Mouse (Mus musculus): ENCODE measurements around the gene Mrpl38. TPM values are rescaled to one million over a fixed set of nuclear protein-coding genes. Genes with fewer than 3 reads are reported as not detected.
A peak's percentile ranks its signal among the peaks of the same experiment; 100 is the strongest.
"Not testable (repeated sequence)": the region's sequence is repeated elsewhere in the genome, so short reads cannot be mapped to it uniquely, and the experiment has no call there.

Gene Mrpl38
- total RNA-seq, 2 experiments from 2014 or later: 49.4 to 49.9 TPM

- intact Hi-C loops (cut with DNase I): no loop called here
- DNase-seq: peak in 1 of 2 experiments; percentile 41
Measured at GRCm38 (mm10) chr11:116098711-116099460, 39.8 kb downstream of the Mrpl38 start.

GRCm38 (mm10) chr11:116096213-116097108, 42.2 kb downstream of the Mrpl38 start:
- intact Hi-C loops (cut with DNase I): no loop called here
- DNase-seq: no peak

- peak in 1 of 2 experiments; percentile 39 for DNase-seq
- intact Hi-C loops (cut with DNase I): no loop called here
Measured at GRCm38 (mm10) chr11:116095573-116095972, 43.1 kb downstream of the Mrpl38 start.

GRCm38 (mm10) chr11:116093771-116094565, 44.7 kb downstream of the Mrpl38 start:
- DNase-seq: no peak
- intact Hi-C loops (cut with DNase I): no loop called here

- DNase-seq; intact Hi-C loops (cut with DNase I): not testable (repeated sequence)
Measured at GRCm38 (mm10) chr11:116092959-116093358, 45.7 kb downstream of the Mrpl38 start.

- intact Hi-C loops (cut with DNase I): no loop called here
Measured at GRCm38 (mm10) chr11:116091591-116091990, 47.1 kb downstream of the Mrpl38 start.

GRCm38 (mm10) chr11:116089545-116089944, 49.1 kb downstream of the Mrpl38 start:
- DNase-seq: no peak
- intact Hi-C loops (cut with DNase I): no loop called here

More at GRCm38 (mm10) chr11:116091591-116091990, 47.1 kb downstream of the Mrpl38 start:
- no peak for DNase-seq

- no peak for DNase-seq
- intact Hi-C loops (cut with DNase I): no loop called here
Measured at GRCm38 (mm10) chr11:116088741-116089394, 49.8 kb downstream of the Mrpl38 start.

GRCm38 (mm10) chr11:116088188-116088587, 50.5 kb downstream of the Mrpl38 start:
- intact Hi-C loops (cut with DNase I): no loop called here
- no peak for DNase-seq

GRCm38 (mm10) chr11:116087194-116088130, 51.2 kb downstream of the Mrpl38 start:
- intact Hi-C loops (cut with DNase I): loop anchor here (1.0 kb wide), 1 partner anchor 43 kb away; no protein-coding TSS in a partner anchor
- peak; percentile 87 to 88 for DNase-seq

GRCm38 (mm10) chr11:116086258-116087193, 52.1 kb downstream of the Mrpl38 start, which contains the start of gene Wbp2:
TSS of gene Wbp2 (minus strand) at chr11:116086995.
- DNase-seq: peak; percentile 95 to 96
- intact Hi-C loops (cut with DNase I): loop anchor here (1.0 kb wide), 1 partner anchor 44 kb away; no protein-coding TSS in a partner anchor

GRCm38 (mm10) chr11:116084166-116084565, 54.5 kb downstream of the Mrpl38 start:
- intact Hi-C loops (cut with DNase I): loop anchor here (5.0 kb wide), 1 partner anchor 47 kb away; no protein-coding TSS in a partner anchor
- DNase-seq: no peak

GRCm38 (mm10) chr11:116083096-116083672, 55.5 kb downstream of the Mrpl38 start:
- no peak for DNase-seq
- intact Hi-C loops (cut with DNase I): loop anchor here (5.0 kb wide), 1 partner anchor 46 kb away; no protein-coding TSS in a partner anchor
